Mouse (Mus musculus) T-helper 1 cell (primary cell): ENCODE data around the gene Rnf216.

Source experiments
- in situ Hi-C: fragments of 300-600 bp; cut with MboI, MseI; formaldehyde crosslinking; loops from one replicate; pipeline ENCODE4 v1.15.1; 2025; ENCODE audit warnings: high pct_unique_total_duplicates

Gene Rnf216

DNA sequence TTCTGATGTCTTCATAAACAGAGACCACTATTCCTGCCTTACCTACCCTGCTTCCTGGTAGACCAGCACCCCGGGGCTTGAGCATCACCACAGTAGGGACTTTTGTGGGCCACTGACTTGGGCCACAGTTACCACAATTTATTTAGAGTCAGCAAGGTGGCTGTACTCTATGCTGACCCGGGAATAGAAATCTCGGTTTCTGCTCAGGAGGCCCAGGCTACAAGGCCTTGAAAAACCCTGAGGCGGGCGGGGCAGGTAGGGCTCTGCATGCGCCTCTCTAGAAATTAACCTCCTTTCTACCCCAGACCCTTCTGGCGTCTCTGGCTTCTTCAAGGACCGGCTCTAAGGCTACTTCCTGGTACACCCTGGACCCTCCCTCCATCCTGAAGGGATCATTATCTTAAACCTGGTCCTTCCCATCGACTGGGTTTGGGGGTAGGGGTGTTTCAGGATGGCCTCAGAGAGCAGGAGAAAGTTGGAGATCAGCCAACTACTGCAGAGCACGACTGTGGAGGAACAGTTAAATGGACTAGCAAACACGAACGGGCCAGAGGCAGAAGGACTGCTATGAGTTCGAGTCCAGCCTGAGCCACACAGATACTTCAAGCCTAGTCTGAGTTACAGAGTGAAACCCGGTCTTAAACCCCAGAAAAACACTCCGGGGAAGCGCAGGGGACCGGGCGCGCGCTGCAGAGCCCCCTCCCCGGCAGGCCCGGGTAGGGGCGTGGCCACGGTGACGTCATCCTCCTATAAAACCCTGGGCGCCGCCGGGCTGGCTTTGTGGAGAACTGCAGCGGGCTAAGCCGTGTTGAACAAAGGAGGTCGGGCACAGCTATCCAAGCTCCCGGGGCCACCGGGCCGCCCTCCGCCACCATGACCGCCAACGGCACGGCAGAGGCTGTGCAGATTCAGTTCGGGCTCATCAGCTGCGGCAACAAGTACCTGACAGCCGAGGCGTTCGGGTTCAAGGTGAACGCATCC lies 152.9 kb downstream of the Rnf216 start, which contains the start of gene Fscn1:
Gene Fscn1 (plus strand): TSS at position 768 of the 981 bp plus-strand sequence.
- in situ Hi-C loops, result no loop called here

DNA sequence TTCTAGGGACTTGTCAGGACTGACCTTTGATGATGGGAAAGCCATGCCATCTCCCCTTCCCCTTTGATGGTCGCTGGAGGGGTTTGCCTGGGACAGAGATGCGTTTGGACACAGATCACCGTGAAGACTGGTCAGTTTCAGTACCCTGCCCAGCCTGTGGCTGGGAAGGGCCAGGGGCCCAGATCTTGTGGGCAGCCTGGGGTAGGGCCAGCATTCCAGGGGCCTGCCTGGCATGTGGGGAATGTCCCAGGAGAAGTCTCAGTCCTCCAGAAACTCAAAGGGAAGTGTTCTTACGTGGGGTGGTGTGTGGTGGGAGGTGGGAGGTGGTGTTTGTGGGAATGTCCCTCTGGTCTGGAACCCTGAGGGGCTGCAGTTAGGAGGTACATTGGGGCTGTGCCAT lies 153.6 kb downstream of the Rnf216 start:
- in situ Hi-C loops, result no loop called here

DNA sequence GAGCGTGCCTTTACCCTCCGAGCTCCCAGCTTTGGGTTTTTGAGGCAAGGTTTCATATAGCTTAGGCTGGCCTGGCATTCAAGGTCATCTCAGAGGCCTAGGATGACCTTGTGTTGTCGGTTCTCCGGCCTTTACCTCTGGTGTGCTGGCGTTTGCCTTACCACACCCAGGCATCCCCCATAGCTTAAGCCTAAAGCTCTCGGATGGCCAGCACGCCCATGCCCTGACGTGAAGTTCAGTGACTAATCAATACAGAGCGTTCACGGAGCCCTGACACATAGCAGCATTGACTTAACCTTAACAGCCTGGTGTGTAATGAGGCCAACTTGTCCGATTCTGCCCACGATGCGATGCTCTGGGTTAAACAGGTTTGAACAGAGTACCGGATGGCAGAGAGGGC lies 154.3 kb downstream of the Rnf216 start:
- in situ Hi-C loops, result no loop called here

DNA sequence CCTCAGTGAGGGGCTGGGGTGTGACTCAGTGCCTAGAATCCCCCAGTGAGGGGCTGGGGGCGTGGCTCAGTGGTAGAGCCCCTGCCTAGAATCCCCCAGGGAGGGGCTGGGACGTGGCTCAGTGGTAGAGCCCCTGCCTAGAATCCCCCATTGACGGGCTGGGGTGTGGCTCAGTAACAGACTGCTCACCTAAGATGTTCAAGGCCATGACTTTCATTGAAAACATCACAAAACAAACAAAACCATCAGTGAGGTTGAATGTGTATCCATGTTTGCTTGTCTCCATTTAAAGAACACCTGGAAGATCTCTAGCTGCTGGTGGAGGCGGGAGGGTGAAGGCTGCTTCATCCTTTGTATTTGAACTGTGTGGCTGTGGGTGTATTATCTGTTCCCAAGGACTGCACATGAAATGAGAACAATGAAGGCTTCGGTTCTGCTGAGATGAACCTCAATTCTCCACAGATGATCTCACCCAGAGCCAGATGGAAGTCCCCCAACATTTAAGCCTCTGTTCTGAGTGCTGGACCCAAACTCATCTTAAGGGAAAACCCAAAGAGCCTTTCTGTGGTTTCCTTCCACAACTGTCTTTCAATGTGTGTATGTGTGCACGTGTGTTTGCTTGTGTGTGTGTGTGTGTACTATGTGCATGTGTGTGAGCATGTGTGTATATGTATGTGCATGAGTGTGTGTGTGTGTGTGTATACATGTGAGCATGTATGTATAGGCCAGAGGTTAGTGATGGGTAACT lies 155.7 kb downstream of the Rnf216 start:
- in situ Hi-C loops, result no loop called here

DNA sequence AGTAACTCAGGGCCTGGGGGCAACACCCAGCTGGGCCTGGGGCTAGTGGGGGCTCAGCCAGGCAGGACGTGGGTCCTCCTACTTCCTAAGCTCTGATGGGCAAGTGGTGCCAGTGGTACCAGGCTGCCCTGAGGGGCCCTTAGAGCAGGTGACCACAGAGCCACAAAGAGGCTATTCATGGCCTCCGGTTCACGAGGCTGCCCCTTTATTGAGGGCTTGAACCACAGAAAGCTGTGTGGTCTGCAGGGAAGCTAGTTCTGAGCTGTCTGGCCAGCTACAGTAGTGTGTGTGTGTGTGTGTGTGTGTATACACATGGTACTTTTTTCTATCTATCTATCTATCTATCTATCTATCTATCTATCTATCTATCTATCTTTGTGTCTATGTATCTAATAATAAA lies 159.2 kb downstream of the Rnf216 start:
- in situ Hi-C loops, result no loop called here

DNA sequence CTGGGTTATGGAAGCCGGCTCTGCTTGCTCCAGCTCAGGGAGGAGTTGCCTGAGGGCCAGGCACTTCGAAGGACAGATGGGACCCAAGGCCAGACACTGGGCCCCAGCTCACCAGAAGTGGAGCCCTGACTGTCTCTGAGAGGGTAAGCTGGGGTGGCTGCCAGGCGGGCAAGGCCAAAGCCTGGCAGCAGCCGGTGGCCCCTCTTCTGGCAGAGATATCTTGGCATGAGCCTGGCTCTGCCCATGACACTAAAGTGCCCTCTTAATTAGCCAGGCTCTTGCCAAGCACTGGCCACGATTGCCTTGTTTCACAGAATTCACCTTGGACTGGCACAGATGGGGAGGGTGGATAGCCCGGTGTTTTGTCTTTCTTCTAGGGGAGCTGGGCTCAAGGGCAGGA lies 162.4 kb downstream of the Rnf216 start:
- in situ Hi-C loops, result no loop called here

DNA sequence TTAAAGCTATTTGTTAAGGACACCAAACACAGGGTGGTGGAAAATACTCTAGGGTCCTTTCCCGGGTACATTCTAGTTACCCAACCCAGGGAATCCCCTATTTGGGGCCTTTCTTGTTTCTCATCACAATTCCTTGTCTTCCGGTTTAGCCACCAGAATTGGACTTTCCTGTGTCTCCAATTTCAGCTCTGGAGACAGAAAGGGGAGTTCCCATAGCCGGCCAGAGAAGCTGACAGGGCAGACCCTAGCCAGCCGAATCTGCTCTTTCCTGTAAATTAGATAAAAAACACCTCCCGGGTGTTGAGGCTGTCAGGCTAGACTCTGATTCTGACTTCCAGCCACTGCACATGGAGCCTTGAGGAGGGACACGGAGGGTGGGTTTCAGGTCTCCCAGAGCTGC lies 163.2 kb downstream of the Rnf216 start:
- in situ Hi-C loops, result no loop called here

DNA sequence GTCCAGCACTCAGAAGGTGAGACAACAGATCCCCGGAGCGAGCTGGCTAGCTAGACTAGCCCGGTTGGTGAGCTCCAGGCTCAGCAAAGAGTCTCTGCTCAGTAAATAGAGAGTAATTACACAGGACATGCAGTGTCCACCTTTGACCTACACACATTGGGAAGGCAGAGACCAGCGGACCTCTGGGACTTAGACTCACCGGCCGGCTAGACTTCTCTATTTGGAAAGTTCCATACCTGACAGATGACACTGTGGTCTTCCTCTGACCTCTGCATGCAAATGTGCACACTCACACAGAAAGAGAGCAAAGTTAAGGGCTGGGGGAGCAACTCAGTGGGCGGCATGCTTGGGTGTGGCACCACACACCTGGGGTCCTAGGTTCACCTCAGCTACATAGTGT lies 165.3 kb downstream of the Rnf216 start:
- in situ Hi-C loops, result no loop called here

DNA sequence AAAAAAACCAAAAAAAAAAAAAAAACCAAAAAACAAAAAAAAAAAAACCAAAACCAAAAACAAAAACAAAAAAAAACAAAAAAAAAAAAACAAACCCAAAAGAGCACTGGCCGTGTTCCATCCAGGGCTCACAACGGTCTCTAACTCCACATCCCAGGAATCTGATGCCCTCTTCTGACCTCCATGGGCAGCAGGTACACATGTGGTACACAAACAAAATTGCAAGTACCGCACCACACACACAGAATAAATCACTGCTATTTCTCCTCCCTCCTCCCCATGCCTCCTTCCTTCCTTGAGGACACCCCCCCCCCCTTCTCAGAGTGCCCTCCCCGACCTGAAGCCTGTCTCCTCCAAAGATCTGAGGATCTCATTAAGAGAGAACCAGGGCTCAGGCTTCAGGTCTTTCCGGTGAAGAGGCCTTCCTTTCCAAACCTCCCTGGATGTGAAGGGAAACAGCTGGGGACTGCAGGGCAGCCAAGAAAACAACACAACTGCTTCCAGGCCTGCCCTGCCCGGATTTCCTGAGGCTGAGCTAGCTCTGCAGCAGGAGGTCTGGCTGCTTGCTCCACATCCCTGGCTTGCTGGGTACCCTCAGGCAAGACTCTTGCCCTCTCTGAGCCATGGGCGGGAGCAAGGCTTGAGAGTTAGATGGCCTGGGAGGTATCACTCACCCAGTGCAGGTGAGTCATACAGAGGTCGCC lies 167.7 kb downstream of the Rnf216 start:
- in situ Hi-C loops, result no loop called here
